8 mouse cellular contexts compared by ENCODE assay signal in genomic region chr11:70671333-70672047, GRCm38 (mm10). TPM values are rescaled to one million over a fixed set of nuclear protein-coding genes. Genes with fewer than 3 reads are reported as not detected.
DNase-seq lines count a peak whose midpoint lies in the region; ATAC-seq lines count a peak whose summit lies in the region.

No protein-coding gene starts in this region.

- 0 out of 2 replicates have a peak overlapping the region, but pooled peaks have one; percentile 2 for H3K4me3 ChIP-seq in kidney, embryonic 15.5 days (replicated peaks)
- no peak overlapping the region for H3K4me3 ChIP-seq in midbrain, embryonic 11.5 days (ENCODE audit: low read depth, low read length)

- H3K9me3 ChIP-seq in kidney, embryonic 15.5 days (replicated peaks): no peaks in the 10 kb centered on the region
- H3K9me3 ChIP-seq in midbrain, embryonic 11.5 days (ENCODE audit: control insufficient read depth, low read length): no peaks in the 10 kb centered on the region

- 0 out of 2 replicates have a peak overlapping the region, but pooled peaks have one; percentile 14 for H3K9ac ChIP-seq in kidney, embryonic 15.5 days
- no peak overlapping the region for H3K9ac ChIP-seq in midbrain, embryonic 11.5 days (ENCODE audit: low read length)

- no peaks in the 10 kb centered on the region for H3K27me3 ChIP-seq in kidney, embryonic 15.5 days
- no peaks in the 10 kb centered on the region for H3K27me3 ChIP-seq in midbrain, embryonic 11.5 days (ENCODE audit: control insufficient read depth, insufficient read depth, low read length)

- DNase-seq in cerebellum, adult 9-10 months: peak; percentile 43
- DNase-seq in cerebellum, adult 11-12 months: no peak
- DNase-seq in kidney, adult 11 months: no peak
- DNase-seq in brain, adult 2 months (ENCODE audit: low read depth, low spot score): peak; percentile 35
- peak; percentile 8 for DNase-seq in midbrain, embryonic 11.5 days (ENCODE audit: low spot score, missing footprints)
- DNase-seq in spleen, adult 18-20 months: no peak
- DNase-seq in right cerebral cortex, adult 2 months (ENCODE audit: low spot score in 2 of 2): no peak

- ATAC-seq in kidney, embryonic 15.5 days (replicated peaks; ENCODE audit: low FRiP score): no peak
- no peak for ATAC-seq in midbrain, embryonic 11.5 days (ENCODE audit: low FRiP score)

- peak overlapping the region; percentile 100; the same call in 1 of the 2 replicates for H3K27ac ChIP-seq in kidney, embryonic 15.5 days
- no peak overlapping the region for H3K27ac ChIP-seq in midbrain, embryonic 11.5 days (ENCODE audit: low read depth, low read length)

- peak overlapping the region; percentile 91 for H3K4me2 ChIP-seq in kidney, embryonic 15.5 days
- no peak overlapping the region for H3K4me2 ChIP-seq in midbrain, embryonic 11.5 days

- peaks cover 53% of the 10 kb centered on the region for H3K36me3 ChIP-seq in kidney, embryonic 15.5 days
- 0 out of 2 replicates have a peak, but pooled peaks cover 3% of the 10 kb centered on the region for H3K36me3 ChIP-seq in midbrain, embryonic 11.5 days (ENCODE audit: control insufficient read depth, insufficient read depth, low read length)

- peaks cover 35% of the 10 kb centered on the region for H3K4me1 ChIP-seq in kidney, embryonic 15.5 days
- peaks cover 19% of the 10 kb centered on the region for H3K4me1 ChIP-seq in midbrain, embryonic 11.5 days (ENCODE audit: control insufficient read depth, insufficient read depth, low read length)

- WGBS in kidney, embryonic 15.5 days: 88% methylated on average over 16 of the region's 16 CpGs
- 73% methylated on average over 16 of the region's 16 CpGs for WGBS in midbrain, embryonic 11.5 days

RNA-seq across cellular contexts. Expression of gene Spag7, which starts 2.3 kb away (rescaled TPM):
- polyA plus RNA-seq in kidney, embryonic 15.5 days (2015; fragmentation: Nextera tagmentation; extraction: Ambion mirVana): 181 and 202 TPM in 2 replicates
- polyA plus RNA-seq in midbrain, embryonic 11.5 days (2014; fragmentation: Nextera tagmentation; extraction: Ambion mirVana): 138 and 139 TPM in 2 replicates

RNA-seq across cellular contexts. Expression of gene Eno3, which starts 14.5 kb away (rescaled TPM):
- polyA plus RNA-seq in kidney, embryonic 15.5 days (2015; fragmentation: Nextera tagmentation; extraction: Ambion mirVana): 30.3 and 38.5 TPM in 2 replicates
- polyA plus RNA-seq in midbrain, embryonic 11.5 days (2014; fragmentation: Nextera tagmentation; extraction: Ambion mirVana): 13.8 and 14.3 TPM in 2 replicates

RNA-seq across cellular contexts. Expression of gene Camta2, which starts 16.4 kb away (rescaled TPM):
- 12.8 and 14.1 TPM in 2 replicates for polyA plus RNA-seq in kidney, embryonic 15.5 days (2015; fragmentation: Nextera tagmentation; extraction: Ambion mirVana)
- polyA plus RNA-seq in midbrain, embryonic 11.5 days (2014; fragmentation: Nextera tagmentation; extraction: Ambion mirVana): 6.6 and 6.7 TPM in 2 replicates

RNA-seq across cellular contexts. Expression of gene Pfn1, which starts 17.0 kb away (rescaled TPM):
- polyA plus RNA-seq in kidney, embryonic 15.5 days (2015; fragmentation: Nextera tagmentation; extraction: Ambion mirVana): 1,914 and 2,031 TPM in 2 replicates
- 1,303 and 1,326 TPM in 2 replicates for polyA plus RNA-seq in midbrain, embryonic 11.5 days (2014; fragmentation: Nextera tagmentation; extraction: Ambion mirVana)

RNA-seq across cellular contexts. Expression of gene Slc25a11, which starts 24.2 kb away (rescaled TPM):
- polyA plus RNA-seq in kidney, embryonic 15.5 days (2015; fragmentation: Nextera tagmentation; extraction: Ambion mirVana): 178 and 186 TPM in 2 replicates
- 134 and 142 TPM in 2 replicates for polyA plus RNA-seq in midbrain, embryonic 11.5 days (2014; fragmentation: Nextera tagmentation; extraction: Ambion mirVana)

Comparison
In these comparisons a context has a peak if more than half of its experiments do, and no peak if none do; other contexts are left out.
1. DNase-seq: peak in cerebellum, adult 9-10 months (single experiment), brain, adult 2 months (single experiment) and midbrain, embryonic 11.5 days (single experiment); none in cerebellum, adult 11-12 months (single experiment), kidney, adult 11 months (single experiment), spleen, adult 18-20 months (0 of 2) and right cerebral cortex, adult 2 months (0 of 2).